Mouse (Mus musculus) neural tube, embryonic 13.5 days (tissue): ENCODE measurements around the gene Traf3ip2. TPM values are rescaled to one million over a fixed set of nuclear protein-coding genes. Genes with fewer than 3 reads are reported as not detected.
A peak's percentile ranks its signal among the peaks of the same experiment; 100 is the strongest.

Source experiments
- ATAC-seq: fragments of 200-750 bp; cut with Nextera tagmentation; 2 replicates; pipeline ENCODE4 v1.8.0; 2017; ENCODE audit warnings: low read depth, mild to moderate bottlenecking, moderate TSS enrichment, moderate library complexity
- H3K27ac ChIP-seq: fragments of 300-500 bp; sonication (generic); replicated peaks from 2 replicates; pipeline ENCODE4 v1.5.1; 2015; ENCODE audit warnings: moderate library complexity, mild to moderate bottlenecking, inconsistent platforms
- H3K27me3 ChIP-seq: fragments of 300-500 bp; sonication (generic); 2 replicates; pipeline ENCODE4 v1.6.1; 2015; ENCODE audit warnings: mild to moderate bottlenecking, inconsistent platforms
- H3K36me3 ChIP-seq: fragments of 300-500 bp; sonication (generic); 2 replicates; pipeline ENCODE4 v1.6.1; 2015; ENCODE audit warnings: mild to moderate bottlenecking, inconsistent platforms
- H3K4me1 ChIP-seq: fragments of 300-500 bp; sonication (generic); replicated peaks from 2 replicates; pipeline ENCODE4 v1.6.1; 2015; ENCODE audit warnings: inconsistent platforms
- H3K4me2 ChIP-seq: fragments of 300-500 bp; sonication (generic); 2 replicates; pipeline ENCODE4 v1.6.1; 2015; ENCODE audit warnings: inconsistent platforms, mild to moderate bottlenecking, moderate library complexity
- H3K4me3 ChIP-seq: fragments of 300-500 bp; sonication (generic); 2 replicates; pipeline ENCODE4 v1.5.1; 2015; ENCODE audit warnings: mild to moderate bottlenecking, inconsistent platforms
- H3K9ac ChIP-seq: fragments of 300-500 bp; sonication (generic); 2 replicates; pipeline ENCODE4 v1.6.1; 2015; ENCODE audit warnings: moderate library complexity, mild to moderate bottlenecking, inconsistent platforms
- H3K9me3 ChIP-seq: fragments of 300-500 bp; sonication (generic); 2 replicates; pipeline ENCODE4 v1.6.1; 2016; ENCODE audit warnings: inconsistent platforms
- WGBS: fragments of 180-500 bp; shearing (Covaris S2); methylation state at CpG from one replicate; pipeline ENCODE4 v1.1.7; 2015; 5-methylcytosine and 5-hydroxymethylcytosine counted together
- polyA plus RNA-seq: library from polyadenylated mRNA; unstranded; fragments of >200 nt; fragmentation: Nextera tagmentation; extraction: Ambion mirVana; gene quantifications from 2 replicates; pipeline ENCODE4 v1.2.1, GENCODE M21; 2015

Traf3ip2 gene
- polyA plus RNA-seq, 1 experiment from 2014 or later: 5.0 TPM

- no peak overlapping the region for H3K4me3 ChIP-seq
- H3K9me3 ChIP-seq: peaks cover 2% of the 10 kb centered on the region; the same call in 1 of the 2 replicates
- H3K4me1 ChIP-seq: peaks cover 50% of the 10 kb centered on the region
- peak overlapping the region; percentile 93 for H3K27ac ChIP-seq
- WGBS: 27% methylated on average over 8 of the region's 8 CpGs
- H3K9ac ChIP-seq: peak overlapping the region; percentile 56
- no peaks in the 10 kb centered on the region for H3K27me3 ChIP-seq
- peak; percentile 69 for ATAC-seq
- H3K4me2 ChIP-seq: peak overlapping the region; percentile 16; the same call in 1 of the 2 replicates
- H3K36me3 ChIP-seq: no peaks in the 10 kb centered on the region
Measured at GRCm38 (mm10) chr10:39587973-39588746, 24.6 kb upstream of the Traf3ip2 start.

GRCm38 (mm10) chr10:39589765-39590546, 22.8 kb upstream of the Traf3ip2 start:
- no peak overlapping the region for H3K9ac ChIP-seq
- H3K36me3 ChIP-seq: no peaks in the 10 kb centered on the region
- no peak overlapping the region for H3K4me3 ChIP-seq
- WGBS: 81% methylated on average over 19 of the region's 19 CpGs
- H3K9me3 ChIP-seq: peaks cover 9% of the 10 kb centered on the region; the same call in 1 of the 2 replicates
- H3K27ac ChIP-seq: no peak overlapping the region
- no peaks in the 10 kb centered on the region for H3K27me3 ChIP-seq
- H3K4me2 ChIP-seq: no peak overlapping the region
- peaks cover 42% of the 10 kb centered on the region for H3K4me1 ChIP-seq
- ATAC-seq: no peak

GRCm38 (mm10) chr10:39590629-39591028, 22.1 kb upstream of the Traf3ip2 start:
- no peak overlapping the region for H3K27ac ChIP-seq
- no peak overlapping the region for H3K4me3 ChIP-seq
- ATAC-seq: no peak
- peaks cover 9% of the 10 kb centered on the region; the same call in 1 of the 2 replicates for H3K9me3 ChIP-seq
- WGBS: 92% methylated on average over 10 of the region's 10 CpGs
- no peaks in the 10 kb centered on the region for H3K36me3 ChIP-seq
- peaks cover 44% of the 10 kb centered on the region for H3K4me1 ChIP-seq
- H3K9ac ChIP-seq: no peak overlapping the region
- no peaks in the 10 kb centered on the region for H3K27me3 ChIP-seq
- H3K4me2 ChIP-seq: no peak overlapping the region

DNA sequence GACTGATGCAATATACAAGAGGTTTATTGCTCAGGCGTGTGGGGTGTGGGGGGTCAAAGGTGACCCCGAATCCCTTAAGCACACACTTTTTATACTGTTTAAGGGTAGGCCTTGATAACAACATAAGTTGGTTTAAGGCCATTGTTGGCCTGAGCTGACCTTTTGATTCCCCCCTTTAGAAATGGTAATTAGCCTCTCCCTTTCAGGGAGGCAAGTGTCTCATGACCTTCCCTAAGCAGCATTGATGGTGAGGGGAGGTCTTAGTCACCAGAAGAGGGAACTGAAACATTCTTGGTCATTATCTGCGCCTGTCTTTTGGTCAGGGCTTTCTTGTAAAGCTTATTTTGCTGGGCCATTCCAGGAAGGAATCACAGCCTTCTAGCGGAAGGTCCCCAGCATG, 20.2 kb upstream of the Traf3ip2 start:
- no peaks in the 10 kb centered on the region for H3K36me3 ChIP-seq
- 75% methylated on average over 4 of the region's 4 CpGs for WGBS
- peaks cover 44% of the 10 kb centered on the region for H3K4me1 ChIP-seq
- H3K9me3 ChIP-seq: peaks cover 9% of the 10 kb centered on the region; the same call in 1 of the 2 replicates
- H3K4me2 ChIP-seq: no peak overlapping the region
- no peaks in the 10 kb centered on the region for H3K27me3 ChIP-seq
- H3K9ac ChIP-seq: no peak overlapping the region
- H3K4me3 ChIP-seq: no peak overlapping the region
- ATAC-seq: no peak
- H3K27ac ChIP-seq: no peak overlapping the region

DNA sequence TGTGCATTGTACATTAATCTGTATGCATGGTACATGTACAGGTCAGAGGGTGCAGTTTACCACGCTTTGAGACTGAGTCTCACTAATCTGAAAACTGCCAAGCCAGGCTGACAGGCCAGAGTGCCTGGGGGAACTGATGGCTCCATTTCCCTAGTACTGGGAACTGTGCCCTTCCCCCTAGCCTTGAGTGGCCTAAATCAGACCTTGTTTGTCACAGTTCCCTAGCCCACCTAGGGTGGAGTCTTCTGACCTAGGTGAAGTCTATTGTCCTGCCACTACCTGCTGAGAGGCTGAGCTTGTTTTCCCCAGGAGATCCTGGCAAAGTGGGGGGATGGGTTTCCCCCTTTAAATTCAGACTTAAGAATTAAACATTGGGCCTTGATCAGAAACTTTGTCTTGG, 18.0 kb upstream of the Traf3ip2 start:
- no peak overlapping the region for H3K4me2 ChIP-seq
- ATAC-seq: no peak
- H3K27ac ChIP-seq: no peak overlapping the region
- no peaks in the 10 kb centered on the region for H3K36me3 ChIP-seq
- H3K9ac ChIP-seq: no peak overlapping the region
- H3K4me3 ChIP-seq: no peak overlapping the region
- no peaks in the 10 kb centered on the region for H3K27me3 ChIP-seq
- H3K9me3 ChIP-seq: peaks cover 9% of the 10 kb centered on the region; the same call in 1 of the 2 replicates
- WGBS: 81% methylated on average over 1 of the region's 1 CpGs
- peaks cover 28% of the 10 kb centered on the region for H3K4me1 ChIP-seq

DNA sequence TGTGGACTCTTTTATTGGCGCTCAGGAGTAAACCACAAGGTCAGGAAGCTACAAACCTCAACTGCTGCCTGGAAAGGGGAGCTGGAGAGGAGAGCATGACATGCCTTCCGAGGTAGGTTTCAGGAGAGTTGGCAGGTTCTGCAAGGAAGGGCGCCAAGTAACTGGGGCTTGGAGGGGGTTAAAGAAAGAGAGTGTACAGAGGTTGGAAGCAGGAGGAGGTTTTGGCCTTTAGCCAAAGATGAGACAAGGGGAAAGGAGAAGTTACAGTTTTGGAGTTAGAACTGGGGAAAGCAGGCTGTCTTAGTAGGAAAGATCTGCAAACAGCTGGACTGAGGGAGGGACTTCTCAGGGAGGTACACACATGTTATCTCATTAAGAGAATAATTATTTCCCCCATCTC, 16.9 kb upstream of the Traf3ip2 start:
- no peak overlapping the region for H3K9ac ChIP-seq
- peaks cover 9% of the 10 kb centered on the region; the same call in 1 of the 2 replicates for H3K9me3 ChIP-seq
- peaks cover 26% of the 10 kb centered on the region for H3K4me1 ChIP-seq
- H3K36me3 ChIP-seq: no peaks in the 10 kb centered on the region
- no peaks in the 10 kb centered on the region for H3K27me3 ChIP-seq
- no peak overlapping the region for H3K27ac ChIP-seq
- no peak for ATAC-seq
- no peak overlapping the region for H3K4me3 ChIP-seq
- no peak overlapping the region for H3K4me2 ChIP-seq
- 80% methylated on average over 3 of the region's 3 CpGs for WGBS

DNA sequence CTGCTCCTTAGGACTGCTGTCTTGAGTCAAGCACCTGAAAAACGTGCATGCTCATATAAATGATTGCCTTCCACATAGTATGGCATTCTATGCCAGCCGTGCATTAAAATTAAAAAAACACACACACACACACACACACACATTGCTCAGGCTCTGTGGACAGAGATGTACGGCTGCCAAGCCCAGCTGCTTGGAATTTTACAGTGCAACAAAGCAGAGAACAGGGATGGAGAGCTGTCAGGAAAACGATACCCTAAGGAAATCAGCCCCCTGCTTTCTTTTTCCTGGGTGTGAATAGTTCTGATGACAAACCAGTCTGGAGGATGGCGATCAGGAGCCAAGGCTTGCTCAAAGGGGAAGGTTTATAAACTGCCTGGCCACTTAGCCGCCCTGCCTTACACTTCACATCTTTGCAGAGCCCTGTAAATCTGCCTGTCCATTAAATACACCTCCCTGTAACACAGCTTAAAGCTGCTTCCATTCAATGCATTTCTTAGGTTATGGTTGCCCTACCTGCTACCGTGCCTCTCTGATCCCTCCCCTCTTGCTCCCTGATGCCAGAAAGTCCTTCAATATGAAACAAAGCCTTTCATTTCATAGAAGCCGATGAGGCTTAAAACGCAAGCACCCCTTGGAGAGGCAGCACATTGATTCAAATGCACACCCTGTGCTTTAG, 15.5 kb upstream of the Traf3ip2 start:
- no peak overlapping the region for H3K4me3 ChIP-seq
- H3K9ac ChIP-seq: peak overlapping the region; percentile 50
- no peak overlapping the region for H3K4me2 ChIP-seq
- 22% methylated on average over 9 of the region's 9 CpGs for WGBS
- H3K4me1 ChIP-seq: peaks cover 26% of the 10 kb centered on the region
- H3K36me3 ChIP-seq: no peaks in the 10 kb centered on the region
- peaks cover 9% of the 10 kb centered on the region; the same call in 1 of the 2 replicates for H3K9me3 ChIP-seq
- peak overlapping the region; percentile 88 for H3K27ac ChIP-seq
- peak; percentile 67 for ATAC-seq
- no peaks in the 10 kb centered on the region for H3K27me3 ChIP-seq

- Histone ChIP-seq H3K36me3 (no peaks in the 10 kb centered on the region), H3K9me3 (peaks cover 9% of the 10 kb centered on the region; the same call in 1 of the 2 replicates), H3K4me1 (peaks cover 26% of the 10 kb centered on the region), H3K4me2 (no peak overlapping the region), H3K27me3 (no peaks in the 10 kb centered on the region), H3K4me3 (no peak overlapping the region), H3K27ac (peak overlapping the region; percentile 88), H3K9ac (peak overlapping the region; percentile 50; the same call in 1 of the 2 replicates)
- 49% methylated on average over 3 of the region's 3 CpGs for WGBS
- ATAC-seq: peak; percentile 69
Measured at GRCm38 (mm10) chr10:39597792-39598183, 14.9 kb upstream of the Traf3ip2 start.

- Histone ChIP-seq H3K27ac (no peak overlapping the region), H3K36me3 (no peaks in the 10 kb centered on the region), H3K4me1 (peaks cover 26% of the 10 kb centered on the region), H3K27me3 (no peaks in the 10 kb centered on the region), H3K9ac (no peak overlapping the region), H3K4me3 (no peak overlapping the region), H3K9me3 (0 out of 2 replicates have a peak, but pooled peaks cover 4% of the 10 kb centered on the region), H3K4me2 (no peak overlapping the region)
- ATAC-seq: no peak
- WGBS: 89% methylated on average over 4 of the region's 4 CpGs
Measured at GRCm38 (mm10) chr10:39599601-39600000, 13.1 kb upstream of the Traf3ip2 start.

DNA sequence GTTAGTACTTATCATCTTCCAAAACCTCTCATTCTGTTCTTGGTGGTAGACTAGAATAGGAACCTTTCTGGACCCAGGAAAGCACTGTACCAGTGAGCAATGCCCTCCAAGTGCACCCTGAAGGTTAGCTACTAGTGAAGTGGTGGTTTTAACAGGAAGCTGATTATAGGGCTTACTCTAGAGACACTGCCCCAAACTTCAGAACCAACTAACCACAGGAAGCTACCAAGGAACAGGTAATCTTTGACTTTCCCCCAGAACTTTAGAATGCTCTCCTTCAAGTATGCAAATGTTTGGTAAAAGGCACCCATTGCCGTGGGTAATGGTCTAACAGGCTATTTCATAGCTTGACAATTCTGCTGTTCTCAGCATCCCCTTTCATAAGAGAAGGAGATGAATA, 12.6 kb upstream of the Traf3ip2 start:
- Histone ChIP-seq H3K27ac (no peak overlapping the region), H3K36me3 (no peaks in the 10 kb centered on the region), H3K4me2 (no peak overlapping the region), H3K27me3 (no peaks in the 10 kb centered on the region), H3K9me3 (peaks cover 9% of the 10 kb centered on the region), H3K4me3 (no peak overlapping the region), H3K4me1 (peaks cover 26% of the 10 kb centered on the region), H3K9ac (no peak overlapping the region)
- no peak for ATAC-seq
- 69% methylated on average over 1 of the region's 1 CpGs for WGBS

DNA sequence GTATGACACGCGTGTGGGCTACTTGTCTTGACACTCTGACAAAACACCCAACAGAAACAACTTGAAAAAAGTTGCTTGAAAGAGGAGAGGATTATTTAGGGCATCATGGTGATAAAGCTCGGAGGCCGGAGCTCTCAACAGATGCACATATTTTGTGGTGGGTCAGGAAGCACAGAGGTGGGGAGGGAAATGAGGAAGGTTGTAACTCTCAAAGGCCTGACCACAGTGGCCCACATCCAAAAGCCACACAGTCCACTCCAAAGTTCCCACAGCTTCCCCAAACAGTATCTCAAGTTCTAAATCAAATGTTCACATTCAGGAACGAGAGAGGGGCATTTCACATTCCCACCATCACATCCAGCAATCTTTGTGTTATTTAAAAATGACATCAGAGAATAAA, 11.7 kb upstream of the Traf3ip2 start:
- H3K4me3 ChIP-seq: no peak overlapping the region
- no peaks in the 10 kb centered on the region for H3K27me3 ChIP-seq
- H3K4me2 ChIP-seq: no peak overlapping the region
- peaks cover 12% of the 10 kb centered on the region for H3K9me3 ChIP-seq
- peaks cover 20% of the 10 kb centered on the region for H3K4me1 ChIP-seq
- H3K9ac ChIP-seq: no peak overlapping the region
- WGBS: 90% methylated on average over 5 of the region's 5 CpGs
- no peak for ATAC-seq
- H3K27ac ChIP-seq: no peak overlapping the region
- H3K36me3 ChIP-seq: no peaks in the 10 kb centered on the region

DNA sequence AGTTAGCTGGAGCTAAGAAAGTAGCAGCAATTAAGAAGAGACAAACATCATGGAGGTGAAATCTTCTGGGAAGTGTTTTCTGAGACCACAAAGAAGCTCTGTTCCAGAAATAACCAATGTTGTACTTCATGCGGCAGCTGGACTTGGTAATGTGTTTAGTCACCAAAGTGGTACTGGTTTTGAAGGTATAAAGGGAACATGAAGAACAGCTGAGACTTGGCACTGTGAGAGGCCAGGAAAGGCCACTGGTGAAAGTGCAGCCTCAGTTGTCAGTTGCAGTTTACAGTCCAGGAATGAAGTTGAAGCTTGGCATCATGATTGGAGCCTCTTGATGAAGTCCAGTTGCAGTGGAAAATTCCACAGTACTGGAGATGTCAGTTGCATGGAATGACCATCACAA, 6.3 kb upstream of the Traf3ip2 start:
- H3K4me1 ChIP-seq: no peaks in the 10 kb centered on the region
- no peak overlapping the region for H3K4me2 ChIP-seq
- peaks cover 17% of the 10 kb centered on the region for H3K9me3 ChIP-seq
- no peak overlapping the region for H3K4me3 ChIP-seq
- ATAC-seq: no peak
- H3K36me3 ChIP-seq: no peaks in the 10 kb centered on the region
- WGBS: 93% methylated on average over 1 of the region's 1 CpGs
- no peaks in the 10 kb centered on the region for H3K27me3 ChIP-seq
- no peak overlapping the region for H3K27ac ChIP-seq
- no peak overlapping the region for H3K9ac ChIP-seq
